Mouse (Mus musculus) neural tube, embryonic 12.5 days (tissue): ENCODE results near the gene Mfng. TPM values are rescaled to one million over a fixed set of nuclear protein-coding genes. Genes with fewer than 3 reads are reported as not detected.

Experiments used
- ATAC-seq: fragments of 200-750 bp; cut with Nextera tagmentation; 2 replicates; pipeline ENCODE4 v1.8.0; 2017; ENCODE audit warnings: low read depth, mild to moderate bottlenecking, moderate TSS enrichment, moderate library complexity; ENCODE audit not compliant: low FRiP score
- H3K27ac ChIP-seq: fragments of 300-500 bp; sonication (generic); 2 replicates; pipeline ENCODE4 v1.5.1; 2016
- H3K27me3 ChIP-seq: fragments of 300-500 bp; sonication (generic); replicated peaks from 2 replicates; pipeline ENCODE4 v1.6.1; 2016; ENCODE audit warnings: mild to moderate bottlenecking
- H3K36me3 ChIP-seq: fragments of 300-500 bp; sonication (generic); 2 replicates; pipeline ENCODE4 v1.6.1; 2016; ENCODE audit warnings: mild to moderate bottlenecking
- H3K4me1 ChIP-seq: fragments of 300-500 bp; sonication (generic); 2 replicates; pipeline ENCODE4 v1.6.1; 2016
- H3K4me2 ChIP-seq: fragments of 300-500 bp; sonication (generic); replicated peaks from 2 replicates; pipeline ENCODE4 v1.6.1; 2016; ENCODE audit warnings: mild to moderate bottlenecking
- H3K4me3 ChIP-seq: fragments of 300-500 bp; sonication (generic); 2 replicates; pipeline ENCODE4 v1.5.1; 2016
- H3K9ac ChIP-seq: fragments of 300-500 bp; sonication (generic); 2 replicates; pipeline ENCODE4 v1.6.1; 2016; ENCODE audit warnings: mild to moderate bottlenecking
- H3K9me3 ChIP-seq: fragments of 300-500 bp; sonication (generic); 2 replicates; pipeline ENCODE4 v1.6.1; 2016; ENCODE audit warnings: mild to moderate bottlenecking
- WGBS: fragments of 180-500 bp; shearing (Covaris S2); methylation state at CpG from one replicate; pipeline ENCODE4 v1.1.7; 2016; 5-methylcytosine and 5-hydroxymethylcytosine counted together
- polyA plus RNA-seq: library from polyadenylated mRNA; unstranded; fragments of >200 nt; fragmentation: Nextera tagmentation; extraction: Ambion mirVana; gene quantifications from 2 replicates; pipeline ENCODE4 v1.2.1, GENCODE M21; 2016

Gene Mfng
- polyA plus RNA-seq, 1 experiment from 2014 or later = 72.9 TPM

DNA sequence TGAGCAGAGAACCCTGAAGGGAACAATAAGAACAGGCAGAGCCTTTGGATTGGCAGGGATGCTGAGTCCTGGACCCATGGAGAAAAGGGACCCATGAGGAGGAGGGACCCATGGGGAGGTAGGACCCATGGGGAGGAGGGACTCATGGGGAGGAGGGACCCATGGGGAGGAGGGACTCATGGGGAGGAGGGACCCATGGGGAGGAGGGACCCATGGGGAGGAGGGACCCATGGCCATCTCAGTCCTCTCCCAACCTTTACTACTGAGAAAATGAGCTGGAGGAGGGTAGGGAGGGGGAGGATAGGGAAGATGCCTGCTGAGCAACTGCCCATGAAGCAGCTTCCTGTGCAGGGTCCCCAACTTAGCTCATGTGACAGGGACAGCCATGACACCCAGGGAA lies 20.3 kb downstream of the Mfng start:
- H3K9me3 ChIP-seq = no peaks in the 10 kb centered on the region
- H3K9ac ChIP-seq = no peak overlapping the region
- peaks cover 24% of the 10 kb centered on the region for H3K4me1 ChIP-seq
- no peak for ATAC-seq
- no peak overlapping the region for H3K4me3 ChIP-seq
- no peak overlapping the region for H3K27ac ChIP-seq
- H3K36me3 ChIP-seq = peaks cover 8% of the 10 kb centered on the region; the same call in 1 of the 2 replicates
- no peaks in the 10 kb centered on the region for H3K27me3 ChIP-seq
- no peak overlapping the region for H3K4me2 ChIP-seq

DNA sequence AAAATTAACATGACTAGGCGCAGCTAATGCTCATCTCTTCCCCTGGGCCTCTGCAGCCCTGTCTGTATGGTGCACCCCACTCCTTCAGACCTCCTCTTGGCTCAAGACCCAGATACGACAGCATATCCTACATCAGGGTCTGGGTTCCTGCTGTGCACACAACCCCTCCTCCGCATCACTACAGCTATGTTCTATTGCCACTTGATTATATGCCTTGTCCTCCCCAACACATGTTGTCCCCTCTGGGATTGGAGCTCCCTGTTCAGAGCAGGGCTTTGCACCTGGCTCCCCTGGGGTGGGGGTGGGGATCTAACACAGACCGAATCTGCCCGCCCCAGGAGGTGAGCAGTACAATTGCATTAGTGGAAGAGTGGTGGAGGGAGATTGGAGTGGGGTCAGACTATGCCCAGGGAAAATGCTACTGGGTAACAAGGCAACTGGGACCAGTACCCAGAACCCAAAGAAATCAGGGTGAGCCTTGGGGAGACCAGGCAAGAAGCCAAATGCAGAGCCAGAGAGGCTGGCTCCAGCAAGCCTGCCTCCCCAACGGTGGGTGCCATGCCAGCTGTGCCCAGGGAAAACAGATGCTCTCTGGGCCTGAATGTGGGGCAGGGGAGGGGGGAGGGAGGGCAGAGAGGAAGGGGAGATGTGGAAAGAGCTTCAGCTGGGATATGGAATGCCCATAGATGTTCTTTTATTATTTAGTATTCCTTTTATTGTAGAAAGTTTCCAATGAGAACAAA lies 22.5 kb downstream of the Mfng start:
- Histone ChIP-seq H3K27ac (peak overlapping the region; percentile 42; the same call in 1 of the 2 replicates), H3K4me3 (no peak overlapping the region), H3K9me3 (no peaks in the 10 kb centered on the region), H3K4me1 (peaks cover 24% of the 10 kb centered on the region), H3K36me3 (no peaks in the 10 kb centered on the region), H3K9ac (no peak overlapping the region), H3K27me3 (no peaks in the 10 kb centered on the region), H3K4me2 (no peak overlapping the region)
- peak; percentile 23 for ATAC-seq
- 52% methylated on average over 6 of the region's 6 CpGs for WGBS

DNA sequence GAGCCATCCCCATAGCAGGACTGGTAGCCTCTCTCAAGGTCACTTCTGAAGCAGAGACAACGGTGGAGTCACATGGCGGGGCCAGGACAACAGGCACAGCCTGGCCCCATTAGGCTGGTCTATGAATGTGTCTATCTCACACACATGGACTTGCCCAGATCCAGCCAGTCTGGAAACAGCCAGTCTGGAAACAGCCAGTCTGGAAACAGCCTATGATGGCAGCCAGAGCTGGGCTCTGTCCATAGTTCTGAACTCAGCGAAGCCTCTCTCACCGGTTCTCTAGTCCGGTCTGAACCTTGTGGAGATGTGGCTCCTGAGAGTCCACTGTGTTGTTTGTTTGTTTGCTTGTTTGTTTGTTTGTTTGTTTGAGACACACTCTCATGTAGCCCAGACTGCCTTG lies 23.4 kb downstream of the Mfng start:
- no peak for ATAC-seq
- Histone ChIP-seq H3K27me3 (no peaks in the 10 kb centered on the region), H3K36me3 (no peaks in the 10 kb centered on the region), H3K9me3 (no peaks in the 10 kb centered on the region), H3K27ac (no peak overlapping the region), H3K9ac (no peak overlapping the region), H3K4me1 (peaks cover 21% of the 10 kb centered on the region), H3K4me2 (no peak overlapping the region), H3K4me3 (no peak overlapping the region)
- 58% methylated on average over 5 of the region's 5 CpGs for WGBS

DNA sequence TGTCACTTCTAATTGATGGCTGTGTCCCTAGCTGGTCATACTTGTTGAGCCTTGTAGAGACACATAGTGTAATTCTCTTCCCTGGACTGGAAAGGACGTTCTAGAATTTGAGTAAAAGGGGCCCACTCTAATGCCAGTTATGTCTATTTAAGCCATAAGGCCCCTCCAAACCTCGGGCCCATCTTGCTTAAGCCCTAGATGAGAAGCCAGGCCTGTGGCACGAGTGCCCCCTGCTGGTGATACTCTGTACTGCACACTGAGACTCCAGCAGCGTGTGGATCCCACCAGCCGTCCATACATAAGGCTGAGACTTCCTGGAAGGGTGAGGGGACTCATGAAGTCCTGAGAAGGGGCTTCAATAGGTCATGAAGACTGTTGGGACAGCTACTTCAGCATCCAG lies 29.1 kb downstream of the Mfng start:
- Histone ChIP-seq H3K9me3 (no peaks in the 10 kb centered on the region), H3K36me3 (no peaks in the 10 kb centered on the region), H3K4me2 (no peak overlapping the region), H3K27me3 (no peaks in the 10 kb centered on the region), H3K4me3 (no peak overlapping the region), H3K9ac (no peak overlapping the region), H3K27ac (no peak overlapping the region), H3K4me1 (no peaks in the 10 kb centered on the region)
- 2% methylated on average over 5 of the region's 5 CpGs for WGBS
- peak; percentile 63 for ATAC-seq

DNA sequence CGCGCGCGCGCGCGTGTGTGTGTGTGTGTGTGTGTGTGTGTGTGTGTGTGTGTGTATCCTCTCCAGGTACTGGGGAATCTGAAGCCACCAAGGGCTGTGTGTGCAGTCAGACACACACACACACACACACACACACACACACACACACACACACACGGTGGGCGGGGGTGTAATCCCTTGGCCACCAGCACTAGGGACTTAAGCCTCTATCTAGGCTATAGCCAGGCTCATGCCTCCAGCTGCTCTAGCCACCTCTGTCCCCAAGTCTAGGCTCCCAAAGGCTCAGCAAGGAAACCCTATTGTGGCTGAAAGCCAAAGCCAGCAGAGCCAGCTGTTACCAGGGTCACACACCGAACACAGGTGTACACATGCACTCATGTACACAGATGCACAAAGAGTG lies 30.4 kb downstream of the Mfng start:
- no peak overlapping the region for H3K27ac ChIP-seq
- H3K4me1 ChIP-seq = no peaks in the 10 kb centered on the region
- H3K27me3 ChIP-seq = no peaks in the 10 kb centered on the region
- no peaks in the 10 kb centered on the region for H3K36me3 ChIP-seq
- H3K4me2 ChIP-seq = no peak overlapping the region
- H3K4me3 ChIP-seq = no peak overlapping the region
- WGBS = 94% methylated on average over 5 of the region's 10 CpGs
- H3K9ac ChIP-seq = no peak overlapping the region
- H3K9me3 ChIP-seq = no peaks in the 10 kb centered on the region
- no peak for ATAC-seq

DNA sequence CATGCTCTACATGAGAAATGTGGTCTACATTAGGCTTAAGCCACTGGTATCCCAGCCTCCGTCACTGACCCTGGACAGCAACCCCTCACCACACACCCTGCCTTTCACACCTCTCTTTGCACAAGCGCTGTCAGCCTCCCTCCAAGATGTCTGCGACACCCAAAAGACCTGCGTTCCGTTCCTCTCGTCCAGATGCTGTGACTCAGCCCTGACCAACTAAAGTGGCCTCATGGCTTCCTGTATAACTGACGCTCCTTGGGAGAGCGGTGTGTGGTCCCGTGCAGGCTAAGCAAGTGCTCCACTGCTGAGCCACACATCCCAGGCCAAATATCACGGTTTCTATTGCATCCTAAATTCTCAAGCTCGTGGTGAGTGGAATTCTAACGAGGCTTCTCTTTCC lies 32.6 kb downstream of the Mfng start:
- 72% methylated on average over 12 of the region's 12 CpGs for WGBS
- Histone ChIP-seq H3K4me2 (no peak overlapping the region), H3K27ac (no peak overlapping the region), H3K9ac (no peak overlapping the region), H3K36me3 (no peaks in the 10 kb centered on the region), H3K9me3 (no peaks in the 10 kb centered on the region), H3K4me3 (no peak overlapping the region), H3K4me1 (peaks cover 20% of the 10 kb centered on the region), H3K27me3 (no peaks in the 10 kb centered on the region)
- no peak for ATAC-seq

DNA sequence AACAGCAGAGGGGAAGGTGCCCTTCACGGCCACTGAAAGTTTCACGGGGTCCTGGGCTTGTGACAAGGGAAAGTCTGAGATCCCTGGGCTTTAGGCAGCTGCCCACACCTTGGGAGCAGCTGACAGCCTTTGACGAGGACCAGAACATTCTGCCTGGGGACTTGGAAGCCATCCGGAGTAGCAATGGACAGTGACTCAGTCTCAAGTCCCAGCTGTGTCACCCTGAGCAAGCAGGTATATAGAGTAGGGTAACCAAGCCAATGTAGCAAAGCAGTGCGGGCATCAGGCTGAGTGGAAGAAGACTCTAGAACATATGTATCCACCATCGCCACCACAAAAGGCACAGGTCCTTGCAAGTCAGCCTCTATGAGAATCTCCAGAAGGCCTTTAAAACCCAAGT lies 36.1 kb downstream of the Mfng start:
- Histone ChIP-seq H3K4me1 (peaks cover 34% of the 10 kb centered on the region), H3K4me2 (peak overlapping the region; percentile 43; the same call in 1 of the 2 replicates), H3K36me3 (no peaks in the 10 kb centered on the region), H3K27ac (peak overlapping the region; percentile 69), H3K27me3 (no peaks in the 10 kb centered on the region), H3K4me3 (no peak overlapping the region), H3K9me3 (no peaks in the 10 kb centered on the region), H3K9ac (no peak overlapping the region; the same call in 1 of the 2 replicates)
- ATAC-seq = no peak
- WGBS = 67% methylated on average over 6 of the region's 6 CpGs

DNA sequence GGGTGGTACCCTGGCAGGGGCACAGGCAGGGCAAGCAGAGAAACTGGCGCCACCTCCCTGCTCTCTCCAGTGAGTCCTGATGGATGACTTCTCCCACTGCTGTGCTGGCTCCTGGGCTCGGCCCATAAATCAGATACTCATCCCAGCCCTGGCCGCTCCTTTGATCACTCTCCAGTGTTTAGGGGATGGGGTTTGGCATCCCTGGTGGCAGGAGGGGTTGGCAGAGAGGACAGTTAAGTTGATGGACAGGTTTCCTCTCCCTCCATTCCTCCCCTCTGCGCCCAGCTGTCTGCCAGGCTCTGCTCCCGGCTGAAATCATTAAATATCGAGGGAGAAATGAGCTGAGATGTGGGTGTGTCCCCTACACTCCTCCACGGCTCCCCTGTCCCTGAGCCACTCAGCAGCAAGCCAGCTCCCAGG lies 36.6 kb downstream of the Mfng start:
- 25% methylated on average over 7 of the region's 7 CpGs for WGBS
- Histone ChIP-seq H3K4me3 (no peak overlapping the region), H3K9me3 (no peaks in the 10 kb centered on the region), H3K27me3 (no peaks in the 10 kb centered on the region), H3K4me1 (peaks cover 34% of the 10 kb centered on the region), H3K9ac (peak overlapping the region; percentile 3; the same call in 1 of the 2 replicates), H3K4me2 (peak overlapping the region; percentile 43; the same call in 1 of the 2 replicates), H3K27ac (peak overlapping the region; percentile 69), H3K36me3 (no peaks in the 10 kb centered on the region)
- ATAC-seq = peak; percentile 80

DNA sequence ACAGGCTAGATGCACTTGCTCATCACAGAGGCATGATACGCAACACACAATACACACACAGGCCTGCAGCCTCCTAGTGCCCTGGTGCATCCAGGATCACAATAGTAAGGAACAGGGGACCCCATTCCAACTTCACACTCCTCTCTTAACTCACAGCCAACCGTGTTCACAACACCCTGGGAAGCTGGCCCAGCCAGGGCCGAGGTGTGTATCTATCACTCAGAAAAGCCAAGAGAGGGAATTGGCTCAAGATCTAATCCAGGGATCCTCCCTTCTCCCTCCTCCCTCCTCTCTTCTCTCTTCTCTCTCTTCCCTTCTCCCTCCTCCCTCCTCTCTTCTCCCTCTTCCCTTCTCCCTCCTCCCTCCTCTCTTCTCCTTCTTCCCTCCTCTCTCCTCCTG lies 37.1 kb downstream of the Mfng start:
- Histone ChIP-seq H3K4me1 (peaks cover 34% of the 10 kb centered on the region), H3K36me3 (no peaks in the 10 kb centered on the region), H3K9ac (0 out of 2 replicates have a peak overlapping the region, but pooled peaks have one; percentile 3), H3K9me3 (no peaks in the 10 kb centered on the region), H3K27me3 (no peaks in the 10 kb centered on the region), H3K4me3 (no peak overlapping the region), H3K4me2 (peak overlapping the region; percentile 43), H3K27ac (peak overlapping the region; percentile 69)
- WGBS = 55% methylated on average over 3 of the region's 3 CpGs
- no peak for ATAC-seq

DNA sequence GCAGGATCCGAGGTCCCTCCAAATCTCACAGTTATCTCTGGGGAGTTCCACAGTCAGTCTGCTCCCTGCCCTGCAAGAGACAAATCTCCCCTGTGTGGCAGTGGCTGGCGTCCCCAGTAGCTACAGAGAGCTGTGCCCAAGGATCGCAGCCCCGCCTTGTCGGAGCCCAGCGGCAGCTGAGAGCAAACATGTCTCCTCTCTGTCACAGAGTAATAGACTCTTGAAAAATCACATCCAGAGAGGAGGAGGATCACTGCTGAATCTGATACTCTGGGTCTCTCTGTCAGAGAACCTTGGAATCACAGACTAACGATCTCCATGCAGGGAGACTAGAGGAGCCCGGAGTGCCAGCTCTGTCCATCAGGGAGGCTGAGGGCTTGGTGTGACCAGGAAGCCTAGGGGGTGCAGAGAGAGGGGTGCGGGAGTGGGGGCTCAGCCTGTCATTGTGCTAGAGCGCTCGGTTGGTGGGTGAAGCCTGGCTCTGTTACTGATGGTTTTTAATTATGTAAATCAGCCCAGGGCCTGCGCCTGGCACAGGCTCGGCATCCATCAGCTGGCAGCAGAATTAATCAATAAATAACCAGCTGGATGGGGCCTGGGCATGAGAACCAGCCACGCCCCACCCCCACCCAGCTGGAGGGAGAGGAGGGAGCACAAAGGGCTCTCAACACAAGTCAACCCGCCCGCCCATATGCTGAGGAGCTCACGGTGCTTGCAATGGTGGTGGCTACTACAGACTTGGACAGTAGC lies 37.7 kb downstream of the Mfng start:
- 26% methylated on average over 17 of the region's 17 CpGs for WGBS
- peak; percentile 90 for ATAC-seq
- peaks cover 34% of the 10 kb centered on the region for H3K4me1 ChIP-seq
- H3K36me3 ChIP-seq = no peaks in the 10 kb centered on the region
- H3K27ac ChIP-seq = peak overlapping the region; percentile 69
- peak overlapping the region; percentile 40 for H3K9ac ChIP-seq
- H3K9me3 ChIP-seq = no peaks in the 10 kb centered on the region
- H3K4me2 ChIP-seq = peak overlapping the region; percentile 43
- no peaks in the 10 kb centered on the region for H3K27me3 ChIP-seq
- no peak overlapping the region for H3K4me3 ChIP-seq

DNA sequence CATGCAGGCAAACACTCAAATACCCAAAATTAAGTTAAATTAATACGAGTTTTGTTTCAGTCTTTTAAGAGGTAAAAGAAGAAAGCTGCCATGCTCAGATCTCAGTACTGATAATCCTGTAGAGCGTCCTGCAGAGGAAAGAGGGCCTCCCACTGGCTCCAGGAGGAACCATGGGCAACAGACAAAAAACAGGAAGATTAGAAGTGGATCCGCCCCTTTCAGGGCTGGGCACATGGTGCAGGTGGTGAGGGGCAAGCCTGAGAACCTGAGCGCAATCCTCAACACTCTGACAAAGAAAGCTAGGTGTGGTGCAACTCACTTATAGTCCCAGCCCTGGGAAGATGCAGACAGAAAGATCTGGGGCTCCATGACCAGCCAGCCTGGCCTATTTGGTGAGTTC lies 41.4 kb downstream of the Mfng start:
- no peak overlapping the region for H3K9ac ChIP-seq
- no peaks in the 10 kb centered on the region for H3K27me3 ChIP-seq
- no peak for ATAC-seq
- no peaks in the 10 kb centered on the region for H3K9me3 ChIP-seq
- no peak overlapping the region for H3K4me3 ChIP-seq
- H3K4me1 ChIP-seq = peaks cover 25% of the 10 kb centered on the region
- WGBS = 72% methylated on average over 4 of the region's 4 CpGs
- H3K36me3 ChIP-seq = no peaks in the 10 kb centered on the region
- H3K27ac ChIP-seq = no peak overlapping the region
- H3K4me2 ChIP-seq = no peak overlapping the region

DNA sequence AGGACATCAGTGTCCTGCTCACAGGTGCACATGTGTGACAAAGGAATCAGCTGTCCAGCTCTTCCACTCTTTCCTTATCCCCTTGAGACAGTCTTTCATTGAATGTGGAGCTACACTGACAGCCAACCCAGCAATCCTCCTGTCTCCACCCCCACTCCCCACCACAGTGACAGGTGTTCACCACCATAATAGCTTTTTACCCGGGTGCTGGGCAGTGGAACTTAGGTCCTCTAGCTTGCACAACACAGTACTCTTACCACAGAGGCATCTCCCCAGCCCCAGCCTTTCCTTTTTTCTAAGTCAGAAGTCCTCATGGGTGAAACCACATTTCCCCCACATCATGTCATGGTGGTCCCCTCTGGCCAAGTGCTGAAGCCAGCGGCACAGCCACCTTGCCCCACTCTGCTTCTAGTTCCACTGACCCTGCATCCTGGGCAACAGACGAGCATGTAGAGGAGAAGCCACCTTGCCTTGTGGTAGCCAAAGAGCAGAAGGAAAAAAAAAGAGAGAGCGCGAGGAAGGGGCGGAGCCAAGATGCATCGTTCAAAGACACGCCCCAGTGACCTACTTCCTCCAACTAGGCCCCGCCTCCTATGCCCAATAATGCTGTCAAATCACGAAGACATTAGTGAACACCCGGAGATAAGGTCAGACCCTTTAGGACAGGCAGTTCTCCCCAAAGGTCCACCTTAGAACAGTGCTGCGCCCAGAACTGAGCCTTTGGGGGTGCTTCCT lies 42.8 kb downstream of the Mfng start:
- no peaks in the 10 kb centered on the region for H3K9me3 ChIP-seq
- no peak overlapping the region for H3K4me2 ChIP-seq
- H3K36me3 ChIP-seq = no peaks in the 10 kb centered on the region
- no peak overlapping the region for H3K9ac ChIP-seq
- H3K27me3 ChIP-seq = 0 out of 2 replicates have a peak, but pooled peaks cover 2% of the 10 kb centered on the region
- peaks cover 12% of the 10 kb centered on the region for H3K4me1 ChIP-seq
- 81% methylated on average over 12 of the region's 12 CpGs for WGBS
- ATAC-seq = no peak
- H3K4me3 ChIP-seq = no peak overlapping the region
- no peak overlapping the region for H3K27ac ChIP-seq
